Mouse (Mus musculus) liver, adult 2 months (tissue): ENCODE results near the gene Folh1. TPM values are rescaled to one million over a fixed set of nuclear protein-coding genes. Genes with fewer than 3 reads are reported as not detected.

Experiments
- DNase-seq: peaks from one replicate; pipeline ENCODE4 v3.0.0-alpha.2; 2011; ENCODE audit warnings: low read depth, low spot score; ENCODE audit errors: extremely low read depth
- H3K27ac ChIP-seq: fragments of 200-500 bp; replicated peaks from 2 replicates; pipeline ENCODE4 v1.5.1; 2012; ENCODE audit warnings: low read depth, mild to moderate bottlenecking, control low read depth, inconsistent platforms, low read length; ENCODE audit not compliant: insufficient read depth
- H3K27me3 ChIP-seq: fragments of 200-500 bp; 2 replicates; pipeline ENCODE4 v1.6.1; 2012; ENCODE audit warnings: mild to moderate bottlenecking, moderate library complexity, low read length, inconsistent platforms; ENCODE audit not compliant: control insufficient read depth, insufficient read depth
- H3K36me3 ChIP-seq: fragments of 200-500 bp; 2 replicates; pipeline ENCODE4 v1.6.1; 2012; ENCODE audit warnings: low read length, inconsistent platforms; ENCODE audit not compliant: control insufficient read depth, insufficient read depth
- H3K4me1 ChIP-seq: fragments of 200-500 bp; 2 replicates; pipeline ENCODE4 v1.6.1; 2011; ENCODE audit warnings: low read length; ENCODE audit not compliant: control insufficient read depth, insufficient read depth
- H3K4me3 ChIP-seq: fragments of 200-500 bp; 2 replicates; pipeline ENCODE4 v1.5.1; 2011; ENCODE audit warnings: low read depth, mild to moderate bottlenecking, control low read depth, low read length, moderate library complexity; ENCODE audit not compliant: insufficient read depth
- H3K79me2 ChIP-seq: fragments of 200-500 bp; 2 replicates; pipeline ENCODE4 v1.6.1; 2012; ENCODE audit warnings: inconsistent platforms, mild to moderate bottlenecking, low read length, moderate library complexity; ENCODE audit not compliant: control insufficient read depth, insufficient read depth
- H3K9ac ChIP-seq: fragments of 200-500 bp; 2 replicates; pipeline ENCODE4 v1.6.1; 2012; ENCODE audit warnings: low read depth, mild to moderate bottlenecking, control low read depth, inconsistent platforms, low read length
- CTCF ChIP-seq: fragments of 200-500 bp; IDR thresholded peaks from 2 replicates; pipeline ENCODE4 v1.5.1; 2011; ENCODE audit warnings: low read depth, low read length, control low read depth
- POLR2A ChIP-seq: fragments of 200-500 bp; IDR thresholded peaks from 2 replicates; pipeline ENCODE4 v1.6.1; 2011; ENCODE audit warnings: low read length, control low read depth; ENCODE audit not compliant: insufficient read depth; ENCODE audit errors: extremely low read depth
- WGBS: fragments of 180-500 bp; shearing (Covaris S2); methylation state at CpG from one replicate; pipeline ENCODE4 v1.1.7; 2018; 5-methylcytosine and 5-hydroxymethylcytosine counted together
- polyA plus RNA-seq: library from polyadenylated mRNA; depleted of rRNA; stranded (reverse); fragments of >200 nt; gene quantifications from 2 replicates; pipeline ENCODE4 v1.2.3, GENCODE M21; 2012; rRNA removed
- total RNA-seq: library from RNA; depleted of rRNA; stranded (reverse); fragments of >200 nt; gene quantifications from 2 replicates; pipeline ENCODE4 v1.2.3, GENCODE M21; 2014; rRNA removed

Folh1 gene
- total and polyA plus RNA-seq, 2 experiments = not detected

GRCm38 (mm10) chr7:86764628-86765027, 11.1 kb downstream of the Folh1 start:
- H3K4me1 ChIP-seq = no peaks in the 10 kb centered on the region
- H3K36me3 ChIP-seq = no peaks in the 10 kb centered on the region
- H3K27ac ChIP-seq = no peak overlapping the region
- H3K79me2 ChIP-seq = no peaks in the 10 kb centered on the region
- H3K9ac ChIP-seq = no peak overlapping the region
- no peaks in the 10 kb centered on the region; the same call in 1 of the 2 replicates for H3K27me3 ChIP-seq
- DNase-seq = no peak
- no peak for TF ChIP-seq POLR2A
- no peak for TF ChIP-seq CTCF
- no peak overlapping the region for H3K4me3 ChIP-seq

- WGBS = 61% methylated on average over 1 of the region's 1 CpGs
- no peaks in the 10 kb centered on the region for H3K79me2 ChIP-seq
- H3K36me3 ChIP-seq = no peaks in the 10 kb centered on the region
- H3K4me1 ChIP-seq = no peaks in the 10 kb centered on the region
- no peak overlapping the region for H3K9ac ChIP-seq
- no peaks in the 10 kb centered on the region for H3K27me3 ChIP-seq
- no peak overlapping the region for H3K4me3 ChIP-seq
- TF ChIP-seq CTCF (no peak), POLR2A (no peak)
- H3K27ac ChIP-seq = no peak overlapping the region
- peak; percentile 6 for DNase-seq
These were observed 15.0 kb downstream of the Folh1 start for GRCm38 (mm10) chr7:86760751-86761150.

GRCm38 (mm10) chr7:86725013-86725412, 50.7 kb downstream of the Folh1 start:
- no peak for TF ChIP-seq CTCF
- no peak overlapping the region for H3K4me3 ChIP-seq
- H3K27me3 ChIP-seq = no peaks in the 10 kb centered on the region
- H3K36me3 ChIP-seq = no peaks in the 10 kb centered on the region
- no peak overlapping the region for H3K9ac ChIP-seq
- no peaks in the 10 kb centered on the region for H3K4me1 ChIP-seq
- DNase-seq = no peak
- H3K27ac ChIP-seq = no peak overlapping the region
- H3K79me2 ChIP-seq = no peaks in the 10 kb centered on the region

GRCm38 (mm10) chr7:86688030-86688429, 87.7 kb downstream of the Folh1 start, which contains the start of gene Olfr292:
Olfr292 (plus strand) TSS chr7:86688330.
- Histone ChIP-seq H3K4me1 (no peaks in the 10 kb centered on the region), H3K79me2 (no peaks in the 10 kb centered on the region), H3K4me3 (no peak within 1 kb of the TSS), H3K27me3 (no peaks in the 10 kb centered on the region), H3K27ac (no peak within 1 kb of the TSS), H3K36me3 (no peaks in the 10 kb centered on the region), H3K9ac (no peak within 1 kb of the TSS)
- DNase-seq = no peak
- TF ChIP-seq POLR2A (no peak), CTCF (no peak)

Other genes starting within 250 kb of the Folh1 start
- not detected in 2 replicates for gene Olfr295, start 192.1 kb downstream of the Folh1 start, total RNA-seq
- gene Olfr295, start 192.1 kb downstream of the Folh1 start, polyA plus RNA-seq = not detected in 2 replicates
- gene Olfr294, start 159.3 kb downstream of the Folh1 start, total RNA-seq = not detected in 2 replicates
- not detected in 2 replicates for gene Olfr294, start 159.3 kb downstream of the Folh1 start, polyA plus RNA-seq
- gene Olfr293, start 126.9 kb downstream of the Folh1 start, total RNA-seq = not detected in 2 replicates
- not detected in 2 replicates for gene Olfr293, start 126.9 kb downstream of the Folh1 start, polyA plus RNA-seq
- gene Olfr292, start 87.6 kb downstream of the Folh1 start, total RNA-seq = not detected in 2 replicates
- not detected in 2 replicates for gene Olfr292, start 87.6 kb downstream of the Folh1 start, polyA plus RNA-seq
- not detected in 2 replicates for gene Vmn2r77, start 19.1 kb upstream of the Folh1 start, total RNA-seq
- gene Vmn2r77, start 19.1 kb upstream of the Folh1 start, polyA plus RNA-seq = not detected in 2 replicates
- gene Vmn2r78, start 139.2 kb upstream of the Folh1 start, total RNA-seq = not detected in 2 replicates
- gene Vmn2r78, start 139.2 kb upstream of the Folh1 start, polyA plus RNA-seq = not detected in 2 replicates
- not detected in 2 replicates for gene Vmn2r79, start 220.2 kb upstream of the Folh1 start, total RNA-seq
- not detected in 2 replicates for gene Vmn2r79, start 220.2 kb upstream of the Folh1 start, polyA plus RNA-seq